8 mouse cellular contexts compared by ENCODE assay signal in the genomic region with DNA sequence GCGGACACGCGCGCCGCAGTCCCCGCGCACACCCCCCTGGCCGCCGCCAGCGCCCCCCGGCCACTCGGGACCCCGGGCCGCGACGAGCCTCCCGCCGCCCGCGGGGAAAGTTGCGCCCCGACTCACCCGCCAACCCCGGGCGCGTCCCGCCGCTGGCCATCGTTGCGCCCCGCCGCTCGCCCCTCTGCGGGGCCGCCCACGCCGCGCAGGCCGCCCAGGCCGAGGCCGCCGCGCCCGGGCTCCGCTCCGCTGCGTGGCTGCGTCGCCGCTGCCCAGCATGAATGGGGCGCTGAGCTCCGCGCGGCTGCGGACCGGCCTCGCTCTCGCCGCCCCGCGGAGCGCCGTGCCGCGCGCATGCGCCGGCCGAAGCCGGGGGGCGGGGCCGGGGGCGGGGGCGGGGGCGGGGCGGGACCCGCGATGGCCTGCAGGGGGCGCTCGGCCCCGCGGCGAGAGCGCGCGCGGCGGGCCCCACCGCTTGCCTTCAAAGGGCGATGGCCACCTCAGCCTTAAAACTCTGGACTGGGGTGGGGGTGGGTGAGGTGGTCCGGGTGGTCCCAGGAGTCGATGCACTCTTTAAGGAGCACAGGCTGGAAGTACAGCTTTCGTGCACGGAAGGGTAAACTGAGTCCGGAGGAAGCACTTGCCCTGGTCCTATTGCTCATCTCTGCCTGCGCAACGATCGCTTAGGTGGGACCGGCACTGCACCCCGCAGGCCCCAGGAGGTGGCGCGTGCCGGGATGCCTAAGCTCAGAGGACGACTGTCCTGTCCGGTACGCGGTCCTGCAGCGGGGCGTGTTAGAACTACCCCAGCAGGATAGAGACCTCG. TPM values are rescaled to one million over a fixed set of nuclear protein-coding genes. Genes with fewer than 3 reads are reported as not detected.
DNase-seq lines count a peak whose midpoint lies in the region; ATAC-seq lines count a peak whose summit lies in the region.

A gene (minus strand): TSS at position 340 of the 826 bp plus-strand sequence.

- H3K4me2 ChIP-seq in intestine, embryonic 14.5 days (ENCODE audit: low read length) = peak within 1 kb of the TSS; percentile 99
- peak within 1 kb of the TSS; percentile 90 for H3K4me2 ChIP-seq in limb, embryonic 12.5 days
- H3K4me2 ChIP-seq in midbrain, embryonic 13.5 days (replicated peaks) = peak within 1 kb of the TSS; percentile 96
- peak within 1 kb of the TSS; percentile 97 for H3K4me2 ChIP-seq in stomach, embryonic 15.5 days

- 0 out of 2 replicates have a peak, but pooled peaks cover 2% of the 10 kb centered on the region for H3K9me3 ChIP-seq in intestine, embryonic 14.5 days (ENCODE audit: control insufficient read depth, low read length)
- H3K9me3 ChIP-seq in limb, embryonic 12.5 days = peaks cover 2% of the 10 kb centered on the region; the same call in 1 of the 2 replicates
- H3K9me3 ChIP-seq in midbrain, embryonic 13.5 days = no peaks in the 10 kb centered on the region
- no peaks in the 10 kb centered on the region for H3K9me3 ChIP-seq in stomach, embryonic 15.5 days

- ATAC-seq in intestine, embryonic 14.5 days (replicated peaks; ENCODE audit: low FRiP score, low TSS enrichment, low read depth) = peak; percentile 86
- peak; percentile 71 for ATAC-seq in limb, embryonic 12.5 days (ENCODE audit: insufficient number of reproducible peaks, insufficient read depth, low FRiP score, low TSS enrichment, low read depth)
- peak; percentile 84 for ATAC-seq in midbrain, embryonic 13.5 days
- ATAC-seq in stomach, embryonic 15.5 days (ENCODE audit: insufficient read depth, low FRiP score, low read depth) = peak; percentile 81

- H3K4me3 ChIP-seq in intestine, embryonic 14.5 days (ENCODE audit: low read depth, low read length) = peak within 1 kb of the TSS; percentile 95
- H3K4me3 ChIP-seq in limb, embryonic 12.5 days (replicated peaks) = peak within 1 kb of the TSS; percentile 98
- H3K4me3 ChIP-seq in midbrain, embryonic 13.5 days (replicated peaks) = peak within 1 kb of the TSS; percentile 100
- H3K4me3 ChIP-seq in stomach, embryonic 15.5 days (replicated peaks) = peak within 1 kb of the TSS; percentile 93

- H3K36me3 ChIP-seq in intestine, embryonic 14.5 days (ENCODE audit: control insufficient read depth, insufficient read depth, low read length) = no peaks in the 10 kb centered on the region
- peaks cover under 1% of the 10 kb centered on the region; the same call in 1 of the 2 replicates for H3K36me3 ChIP-seq in limb, embryonic 12.5 days
- H3K36me3 ChIP-seq in midbrain, embryonic 13.5 days = no peaks in the 10 kb centered on the region
- no peaks in the 10 kb centered on the region for H3K36me3 ChIP-seq in stomach, embryonic 15.5 days

- DNase-seq in A20 (ENCODE audit: low read depth, low spot score) = peak; percentile 44
- DNase-seq in adrenal gland, adult (ENCODE audit: inconsistent age in 2 of 2, low spot score in 1 of 2) = peak; percentile 79 to 89
- peak; percentile 87 for DNase-seq in embryo, embryonic 11 days
- DNase-seq in gastrocnemius, postnatal 4 days (ENCODE audit: low spot score in 2 of 2) = peak; percentile 49 to 68
- DNase-seq in intestine, embryonic 14.5 days (ENCODE audit: low spot score) = peak; percentile 92

- H3K27ac ChIP-seq in intestine, embryonic 14.5 days (ENCODE audit: low read depth) = peak within 1 kb of the TSS; percentile 57
- H3K27ac ChIP-seq in limb, embryonic 12.5 days = peak within 1 kb of the TSS; percentile 77
- peak within 1 kb of the TSS; percentile 90 for H3K27ac ChIP-seq in midbrain, embryonic 13.5 days
- peak within 1 kb of the TSS; percentile 77 for H3K27ac ChIP-seq in stomach, embryonic 15.5 days

- WGBS in intestine, embryonic 14.5 days = under 1% methylated on average over 93 of the region's 110 CpGs
- 1% methylated on average over 99 of the region's 110 CpGs for WGBS in limb, embryonic 12.5 days
- WGBS in midbrain, embryonic 13.5 days = under 1% methylated on average over 64 of the region's 110 CpGs
- WGBS in stomach, embryonic 15.5 days = under 1% methylated on average over 106 of the region's 110 CpGs

- peaks cover 8% of the 10 kb centered on the region; the same call in 1 of the 2 replicates for H3K27me3 ChIP-seq in intestine, embryonic 14.5 days (replicated peaks; ENCODE audit: control insufficient read depth, insufficient read depth, low read length)
- H3K27me3 ChIP-seq in limb, embryonic 12.5 days = peaks cover 15% of the 10 kb centered on the region
- H3K27me3 ChIP-seq in midbrain, embryonic 13.5 days = peaks cover 15% of the 10 kb centered on the region
- no peaks in the 10 kb centered on the region for H3K27me3 ChIP-seq in stomach, embryonic 15.5 days (replicated peaks)

- H3K9ac ChIP-seq in intestine, embryonic 14.5 days (ENCODE audit: low read length) = peak within 1 kb of the TSS; percentile 93
- H3K9ac ChIP-seq in limb, embryonic 12.5 days (replicated peaks) = peak within 1 kb of the TSS; percentile 98
- peak within 1 kb of the TSS; percentile 100 for H3K9ac ChIP-seq in midbrain, embryonic 13.5 days (replicated peaks)
- peak within 1 kb of the TSS; percentile 98 for H3K9ac ChIP-seq in stomach, embryonic 15.5 days

- H3K4me1 ChIP-seq in intestine, embryonic 14.5 days (replicated peaks; ENCODE audit: control insufficient read depth, insufficient read depth, low read length) = peaks cover 27% of the 10 kb centered on the region
- peaks cover 29% of the 10 kb centered on the region for H3K4me1 ChIP-seq in limb, embryonic 12.5 days (replicated peaks)
- peaks cover 46% of the 10 kb centered on the region for H3K4me1 ChIP-seq in midbrain, embryonic 13.5 days (replicated peaks)
- H3K4me1 ChIP-seq in stomach, embryonic 15.5 days = peaks cover 32% of the 10 kb centered on the region

RNA-seq across cellular contexts. Expression of the gene that starts here (rescaled TPM):
- total RNA-seq in gastrocnemius, postnatal 4 days (2021) = 10 to 100 TPM; 47.6 to 48.1 TPM
- 20.6 and 20.9 TPM in 2 replicates for polyA plus RNA-seq in intestine, embryonic 14.5 days (2014; fragmentation: Nextera tagmentation; extraction: Ambion mirVana)
- 31.5 and 33.4 TPM in 2 replicates for polyA plus RNA-seq in limb, embryonic 12.5 days (2016; fragmentation: Nextera tagmentation; extraction: Ambion mirVana)
- polyA plus RNA-seq in midbrain, embryonic 13.5 days (2015; fragmentation: Nextera tagmentation; extraction: Ambion mirVana) = 53.1 and 69.4 TPM in 2 replicates
- polyA plus RNA-seq in stomach, embryonic 15.5 days (2015; fragmentation: Nextera tagmentation; extraction: Ambion mirVana) = 19.9 and 20.6 TPM in 2 replicates

Comparison
In these comparisons a context has a peak if more than half of its experiments do, and no peak if none do; other contexts are left out.
1. Peak in every context shown above with its lines: DNase-seq, ATAC-seq, H3K4me3 ChIP-seq and H3K27ac ChIP-seq.